Mouse (Mus musculus) liver (tissue): ENCODE results near the gene Tinagl1.
A peak's percentile ranks its signal among the peaks of the same experiment; 100 is the strongest.

ENCODE experiments used
- DNase-seq: peaks from one replicate; pipeline ENCODE4 v3.0.0-alpha.2; 2020; ENCODE audit warnings: mixed read lengths

The Tinagl1 gene

GRCm38 (mm10) chr4:130177087-130177486 lies 2.2 kb upstream of the Tinagl1 start:
- DNase-seq, result no peak

GRCm38 (mm10) chr4:130176156-130176720 lies 1.3 kb upstream of the Tinagl1 start:
- no peak for DNase-seq

GRCm38 (mm10) chr4:130174335-130175031 lies 439 bp downstream of the Tinagl1 start:
- DNase-seq, result peak; percentile 88

DNA sequence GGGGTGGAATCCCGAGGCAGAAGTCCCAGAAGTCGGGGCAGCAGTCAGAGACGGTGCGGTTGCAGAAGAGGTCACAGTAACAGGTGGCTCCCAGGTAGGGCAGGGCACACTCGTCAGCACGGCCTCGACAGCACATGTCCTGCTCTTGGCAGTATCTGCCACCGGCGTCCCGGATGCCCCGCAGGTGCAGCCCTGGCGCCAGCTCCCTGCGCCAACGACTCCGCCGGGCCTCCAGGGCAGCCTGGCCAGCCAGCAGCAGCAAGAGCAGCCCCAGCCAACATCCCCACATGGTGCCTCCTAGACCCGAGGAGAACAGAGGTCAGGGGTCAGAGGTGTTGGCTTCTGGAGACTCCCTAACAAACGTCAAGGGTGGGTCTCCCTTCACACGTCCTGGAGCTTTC lies 1.0 kb downstream of the Tinagl1 start:
- DNase-seq, result no peak

DNA sequence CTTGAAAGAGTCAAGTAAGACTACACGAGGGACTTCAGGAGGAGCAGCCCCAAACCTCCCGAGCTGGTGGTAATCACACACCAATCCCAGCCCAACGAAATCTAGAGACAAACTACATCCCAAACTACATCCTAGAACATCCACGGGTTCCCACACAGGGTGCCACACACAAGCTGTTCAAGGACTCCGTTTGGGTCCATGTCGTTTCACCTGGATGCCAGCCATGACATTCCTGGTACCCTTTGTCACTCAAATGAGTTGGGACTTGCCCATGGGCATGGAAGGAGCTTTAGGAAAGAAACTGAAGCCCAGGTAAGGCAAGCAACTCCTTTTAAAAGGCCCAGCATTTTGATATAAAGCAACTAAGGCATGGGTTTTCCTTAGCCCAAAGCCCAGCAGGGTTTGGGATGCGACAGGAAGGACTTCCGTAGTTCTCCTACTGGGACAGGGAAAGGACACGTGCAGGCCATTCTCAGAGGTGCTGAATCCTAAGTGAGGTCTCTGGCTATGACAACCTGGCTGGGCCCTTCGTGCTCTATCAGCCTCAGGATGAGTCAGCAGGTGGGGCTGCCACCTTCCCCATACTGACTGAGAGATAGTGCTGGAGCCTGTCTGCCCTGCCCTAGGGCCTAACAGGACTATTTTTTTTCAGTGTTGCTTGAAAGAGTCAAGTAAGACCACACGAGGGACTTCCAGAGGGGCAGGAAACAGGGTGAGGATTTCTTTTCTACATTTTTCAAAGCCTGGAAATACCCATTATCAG lies 1.7 kb downstream of the Tinagl1 start:
- DNase-seq, result peak; percentile 83

GRCm38 (mm10) chr4:130171951-130172765 lies 2.8 kb downstream of the Tinagl1 start:
- DNase-seq, result no peak

- no peak for DNase-seq
These were observed 4.6 kb downstream of the Tinagl1 start for GRCm38 (mm10) chr4:130170362-130170761.

DNA sequence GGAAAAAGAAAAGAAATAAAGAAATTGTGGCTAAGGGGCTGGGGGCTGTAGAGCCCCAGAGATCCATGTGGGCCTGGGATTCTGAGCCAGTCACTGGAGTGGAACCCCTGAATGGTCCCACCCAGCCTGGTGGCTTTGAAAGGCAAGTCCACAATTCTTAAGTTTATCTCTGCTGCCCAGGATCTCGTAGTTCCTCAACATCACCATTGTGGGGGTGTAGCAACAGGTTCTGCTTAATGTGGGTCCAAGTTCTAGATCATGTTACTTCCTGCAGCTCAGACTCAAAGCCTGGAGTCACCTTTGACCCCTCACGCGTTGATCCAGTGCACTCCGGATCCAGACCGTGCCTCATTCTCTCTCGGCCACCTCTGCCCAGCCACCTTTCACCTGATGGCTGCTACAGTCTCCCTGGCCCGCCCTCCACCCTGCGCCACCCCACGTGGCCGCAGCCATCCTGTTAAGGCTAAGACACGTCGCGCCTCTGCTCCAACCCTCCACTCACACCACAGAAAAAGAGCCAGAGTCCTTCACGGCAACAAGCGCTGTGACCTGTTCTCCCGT lies 5.4 kb downstream of the Tinagl1 start:
- DNase-seq, result no peak

- peak; percentile 56 for DNase-seq
These were observed 6.4 kb downstream of the Tinagl1 start for GRCm38 (mm10) chr4:130168280-130169183.

GRCm38 (mm10) chr4:130167814-130168213 lies 7.1 kb downstream of the Tinagl1 start:
- DNase-seq, result no peak

- no peak for DNase-seq
These were observed 7.6 kb downstream of the Tinagl1 start for GRCm38 (mm10) chr4:130167321-130167720.

- DNase-seq, result no peak
These were observed 8.3 kb downstream of the Tinagl1 start for GRCm38 (mm10) chr4:130166592-130166991.

DNA sequence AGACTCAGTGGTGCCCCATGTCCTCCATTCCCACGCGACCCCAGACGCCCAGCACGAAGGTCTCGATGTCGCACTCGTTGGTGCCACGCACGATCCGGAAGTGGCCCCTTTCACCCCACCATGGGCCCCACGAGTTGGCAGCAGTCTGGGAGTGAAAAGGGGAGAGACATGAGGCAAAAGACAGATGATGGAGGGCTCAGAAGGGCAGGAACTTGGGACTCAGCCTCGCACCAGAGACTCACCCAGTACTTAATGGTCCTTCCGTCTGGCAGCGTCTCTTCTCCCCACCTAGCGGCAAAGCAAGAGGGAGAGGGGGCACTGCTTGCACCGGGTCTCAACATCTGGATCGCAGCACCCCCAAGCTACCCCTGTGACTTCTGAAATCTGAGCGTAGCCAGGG lies 8.9 kb downstream of the Tinagl1 start:
- DNase-seq, result no peak

DNA sequence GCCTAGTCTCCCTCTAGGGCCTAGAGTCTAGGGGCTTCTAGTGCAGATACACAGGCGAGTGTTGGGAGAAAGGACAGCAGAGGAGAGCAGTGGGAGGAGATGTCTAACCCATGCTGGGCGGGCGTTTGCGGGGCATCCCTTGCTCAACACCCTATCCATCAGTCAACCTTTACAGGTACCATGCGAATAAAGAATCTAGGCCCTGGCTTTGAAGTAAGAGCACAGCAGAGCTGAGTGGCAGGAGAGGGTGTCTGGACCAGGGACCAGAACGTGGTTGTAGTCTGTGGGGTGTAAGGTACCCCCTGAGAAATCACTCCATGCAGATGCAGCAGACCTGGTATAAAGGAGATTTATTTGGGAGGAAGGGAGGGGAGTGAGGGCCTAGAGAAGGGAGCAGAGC lies 10.8 kb downstream of the Tinagl1 start:
- no peak for DNase-seq

DNA sequence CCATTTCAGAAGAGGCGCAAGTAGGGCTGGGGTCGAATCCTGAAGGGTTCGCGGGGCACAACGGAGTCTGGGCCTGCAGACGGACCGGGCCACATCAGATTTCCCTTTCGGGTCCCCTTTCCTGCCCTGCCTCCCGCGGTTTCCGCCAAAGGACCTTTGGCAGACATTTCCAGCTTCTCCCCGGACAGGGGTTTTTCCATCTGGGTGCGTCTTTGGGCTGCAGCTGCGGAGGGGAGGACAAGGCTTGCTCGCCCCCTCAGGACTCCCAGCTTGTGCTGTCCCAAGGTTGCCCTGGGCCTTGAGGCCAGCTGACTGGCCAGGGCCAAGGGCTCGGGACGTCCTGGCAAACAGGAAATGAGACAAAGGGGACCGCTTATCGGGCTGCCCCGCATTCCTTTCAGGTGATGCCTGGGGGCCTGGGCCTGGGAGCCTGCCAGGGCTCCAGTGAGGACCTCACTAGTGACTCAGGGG lies 11.5 kb downstream of the Tinagl1 start:
- DNase-seq, result no peak

GRCm38 (mm10) chr4:130161349-130161748 lies 13.6 kb downstream of the Tinagl1 start:
- DNase-seq, result no peak

- DNase-seq, result no peak
These were observed 18.0 kb downstream of the Tinagl1 start for GRCm38 (mm10) chr4:130156812-130157371.

GRCm38 (mm10) chr4:130154250-130154649 lies 20.7 kb downstream of the Tinagl1 start:
- DNase-seq, result no peak

GRCm38 (mm10) chr4:130148405-130148804 lies 26.5 kb downstream of the Tinagl1 start:
- DNase-seq, result no peak

- no peak for DNase-seq
These were observed 33.1 kb downstream of the Tinagl1 start for GRCm38 (mm10) chr4:130141786-130142185.

DNA sequence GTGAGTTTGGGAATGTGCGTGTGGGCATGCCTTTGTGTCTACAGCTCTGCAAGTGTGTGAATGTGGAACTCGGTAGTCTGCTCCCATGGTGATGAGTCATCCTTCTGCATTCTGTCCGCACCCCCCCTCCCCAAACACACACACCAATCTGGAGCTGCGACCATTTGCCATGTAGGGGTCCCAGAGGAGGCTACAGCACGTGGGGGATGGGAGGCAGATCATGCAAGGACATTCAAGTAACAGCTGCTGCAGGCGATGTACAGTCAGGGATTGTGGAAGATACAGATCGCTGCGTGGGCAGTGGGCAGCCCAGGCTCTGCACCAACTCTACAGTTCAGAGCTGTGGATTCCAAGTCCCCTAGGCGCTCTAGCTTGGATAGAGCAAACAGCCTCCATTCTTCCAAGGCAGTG lies 33.9 kb downstream of the Tinagl1 start:
- no peak for DNase-seq
